Mouse (Mus musculus): ENCODE data around the gene Sec24c. TPM values are rescaled to one million over a fixed set of nuclear protein-coding genes. Genes with fewer than 3 reads are reported as not detected.
A peak's percentile ranks its signal among the peaks of the same experiment; 100 is the strongest.

The Sec24c gene
- total RNA-seq, 1 experiment: 104 TPM

- H3K9ac ChIP-seq (ENCODE audit: insufficient read depth, low read depth, low read length, poor library complexity, severe bottlenecking): no peak overlapping the region
- H3K36me3 ChIP-seq (ENCODE audit: control insufficient read depth, insufficient read depth, low read length, poor library complexity, severe bottlenecking): no peaks in the 10 kb centered on the region
- H3K9me3 ChIP-seq (ENCODE audit: control insufficient read depth, insufficient read depth, low read depth, low read length): no peaks in the 10 kb centered on the region
- in situ Hi-C loops (cut with MboI; ENCODE audit: low sequenced_read_pairs in 2 of 2, unreplicated experiment in 2 of 2): loop anchor here in 1 of 2 experiments (5.0 kb wide), 1 partner anchor 82 kb away; no protein-coding TSS in a partner anchor
- H3K27ac ChIP-seq (ENCODE audit: insufficient read depth, low read depth, low read length, poor library complexity, severe bottlenecking): no peak overlapping the region
- DNase-seq (ENCODE audit: low read depth, low spot score): no peak
- no peak for TF ChIP-seq HCFC1 (IDR thresholded peaks at IDR 0.05; ENCODE audit: borderline replicate concordance, insufficient read depth, low read length)
- no peak for TF ChIP-seq MAFK (IDR thresholded peaks at IDR 0.05; ENCODE audit: insufficient read depth, low read depth, low read length)
- no peak for TF ChIP-seq CHD2 (IDR thresholded peaks at IDR 0.05; ENCODE audit: low read depth, low read length)
- H3K4me1 ChIP-seq (ENCODE audit: control insufficient read depth in 2 of 2, insufficient read depth in 2 of 2, low read length in 2 of 2, poor library complexity in 1 of 2): peaks cover 0 to 19% of the 10 kb centered on the region in 2 experiments; a peak in 1 of 4 replicates
- H3K4me3 ChIP-seq (ENCODE audit: insufficient read depth in 1 of 2, low read depth in 1 of 2, low read length in 2 of 2, poor library complexity in 1 of 2, severe bottlenecking in 1 of 2): no peak overlapping the region
These were observed 14.4 kb upstream of the Sec24c start for GRCm38 (mm10) chr14:20659687-20660086.

- Histone ChIP-seq H3K27ac (ENCODE audit: insufficient read depth, low read depth, low read length, poor library complexity, severe bottlenecking) (no peak overlapping the region), H3K9ac (ENCODE audit: insufficient read depth, low read depth, low read length, poor library complexity, severe bottlenecking) (peak overlapping the region; percentile 76), H3K4me1 (ENCODE audit: control insufficient read depth in 2 of 2, insufficient read depth in 2 of 2, low read length in 2 of 2, poor library complexity in 1 of 2) (peaks cover 0 to 22% of the 10 kb centered on the region in 2 experiments; a peak in 1 of 4 replicates), H3K9me3 (ENCODE audit: control insufficient read depth, insufficient read depth, low read depth, low read length) (no peaks in the 10 kb centered on the region), H3K4me3 (ENCODE audit: insufficient read depth in 1 of 2, low read depth in 1 of 2, low read length in 2 of 2, poor library complexity in 1 of 2, severe bottlenecking in 1 of 2) (peak overlapping the region; percentile 79 to 93), H3K36me3 (ENCODE audit: control insufficient read depth, insufficient read depth, low read length, poor library complexity, severe bottlenecking) (no peaks in the 10 kb centered on the region)
- DNase-seq (ENCODE audit: low read depth, low spot score): peak; percentile 100
- in situ Hi-C loops (cut with MboI; ENCODE audit: low sequenced_read_pairs in 2 of 2, unreplicated experiment in 2 of 2): no loop called here
- TF ChIP-seq CHD2 (IDR thresholded peaks at IDR 0.05; ENCODE audit: low read depth, low read length): no peak
- TF ChIP-seq ZNF384 (IDR thresholded peaks at IDR 0.05; ENCODE audit: low read depth, low read length): no peak
- no peak for TF ChIP-seq MAFK (IDR thresholded peaks at IDR 0.05; ENCODE audit: insufficient read depth, low read depth, low read length)
- no peak for TF ChIP-seq ZC3H11A (IDR thresholded peaks at IDR 0.05; ENCODE audit: borderline replicate concordance, low read depth, low read length)
- TF ChIP-seq HCFC1 (IDR thresholded peaks at IDR 0.05; ENCODE audit: borderline replicate concordance, insufficient read depth, low read length): no peak
These were observed 13.1 kb upstream of the Sec24c start for GRCm38 (mm10) chr14:20660827-20661660.

DNA sequence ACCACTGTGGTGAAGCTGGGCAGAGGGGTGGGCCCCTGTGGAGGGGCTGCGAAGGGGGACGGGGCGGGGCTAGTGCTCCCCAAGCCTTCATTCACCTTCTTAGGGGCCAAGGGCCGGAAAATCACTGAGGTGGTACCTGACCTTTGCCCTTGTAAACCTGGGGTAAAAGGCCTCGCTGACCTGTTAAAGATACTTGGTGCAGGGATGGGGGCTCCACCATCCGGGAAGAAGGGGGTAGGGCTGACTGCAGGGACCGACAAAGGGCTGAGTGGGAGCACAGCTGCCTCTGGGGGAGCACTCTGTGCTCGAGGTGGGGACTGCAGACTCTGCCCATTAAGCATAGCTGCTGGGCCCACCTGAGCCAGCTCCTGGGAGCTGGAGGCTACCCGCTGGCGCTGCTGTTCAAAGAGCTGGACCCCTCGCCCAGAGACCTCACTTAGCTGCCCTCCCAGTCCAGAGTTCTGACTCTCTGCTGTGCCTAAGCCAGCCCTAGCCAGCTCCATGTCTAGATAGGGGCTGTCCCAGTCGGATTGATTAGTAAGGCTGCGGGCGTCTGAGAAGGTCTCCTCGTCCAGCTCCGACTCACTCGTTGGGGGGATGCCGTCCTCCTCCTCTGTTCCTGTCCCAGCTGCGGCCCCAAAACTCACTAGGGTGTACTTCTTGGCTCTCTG lies 12.3 kb upstream of the Sec24c start:
- in situ Hi-C loops (cut with MboI; ENCODE audit: low sequenced_read_pairs in 2 of 2, unreplicated experiment in 2 of 2): no loop called here

GRCm38 (mm10) chr14:20662740-20663139 lies 11.4 kb upstream of the Sec24c start:
- H3K9me3 ChIP-seq (ENCODE audit: control insufficient read depth, insufficient read depth, low read depth, low read length): no peaks in the 10 kb centered on the region
- no peak overlapping the region for H3K27ac ChIP-seq (ENCODE audit: insufficient read depth, low read depth, low read length, poor library complexity, severe bottlenecking)
- TF ChIP-seq HCFC1 (IDR thresholded peaks at IDR 0.05; ENCODE audit: borderline replicate concordance, insufficient read depth, low read length) (no peak), MAFK (IDR thresholded peaks at IDR 0.05; ENCODE audit: insufficient read depth, low read depth, low read length) (no peak), ZC3H11A (IDR thresholded peaks at IDR 0.05; ENCODE audit: borderline replicate concordance, low read depth, low read length) (no peak), ZNF384 (IDR thresholded peaks at IDR 0.05; ENCODE audit: low read depth, low read length) (no peak)
- in situ Hi-C loops (cut with MboI; ENCODE audit: low sequenced_read_pairs in 2 of 2, unreplicated experiment in 2 of 2): no loop called here
- no peak overlapping the region for H3K9ac ChIP-seq (ENCODE audit: insufficient read depth, low read depth, low read length, poor library complexity, severe bottlenecking)
- H3K36me3 ChIP-seq (ENCODE audit: control insufficient read depth, insufficient read depth, low read length, poor library complexity, severe bottlenecking): no peaks in the 10 kb centered on the region
- peak overlapping the region in 1 of 2 experiments; percentile 79; a peak in 3 of 4 replicates for H3K4me3 ChIP-seq (ENCODE audit: insufficient read depth in 1 of 2, low read depth in 1 of 2, low read length in 2 of 2, poor library complexity in 1 of 2, severe bottlenecking in 1 of 2)
- no peak for DNase-seq (ENCODE audit: low read depth, low spot score)
- H3K4me1 ChIP-seq (ENCODE audit: control insufficient read depth in 2 of 2, insufficient read depth in 2 of 2, low read length in 2 of 2, poor library complexity in 1 of 2): peaks cover 0 to 22% of the 10 kb centered on the region in 2 experiments; a peak in 1 of 4 replicates

More for the DNA sequence above, 12.3 kb upstream of the Sec24c start:
- DNase-seq (ENCODE audit: low read depth, low spot score): no peak
- Histone ChIP-seq H3K4me1 (ENCODE audit: control insufficient read depth in 2 of 2, insufficient read depth in 2 of 2, low read length in 2 of 2, poor library complexity in 1 of 2) (peaks cover 0 to 22% of the 10 kb centered on the region in 2 experiments; a peak in 1 of 4 replicates), H3K9ac (ENCODE audit: insufficient read depth, low read depth, low read length, poor library complexity, severe bottlenecking) (peak overlapping the region; percentile 70), H3K36me3 (ENCODE audit: control insufficient read depth, insufficient read depth, low read length, poor library complexity, severe bottlenecking) (no peaks in the 10 kb centered on the region), H3K9me3 (ENCODE audit: control insufficient read depth, insufficient read depth, low read depth, low read length) (no peaks in the 10 kb centered on the region), H3K4me3 (ENCODE audit: insufficient read depth in 1 of 2, low read depth in 1 of 2, low read length in 2 of 2, poor library complexity in 1 of 2, severe bottlenecking in 1 of 2) (peak overlapping the region; percentile 79 to 93), H3K27ac (ENCODE audit: insufficient read depth, low read depth, low read length, poor library complexity, severe bottlenecking) (no peak overlapping the region)
- TF ChIP-seq ZC3H11A (IDR thresholded peaks at IDR 0.05; ENCODE audit: borderline replicate concordance, low read depth, low read length): no peak
- no peak for TF ChIP-seq HCFC1 (IDR thresholded peaks at IDR 0.05; ENCODE audit: borderline replicate concordance, insufficient read depth, low read length)
